Mouse (Mus musculus) fibroblast of lung, adult 2 months (primary cell): Measurements from ENCODE around the gene Golga7b.

ENCODE experiments used
- DNase-seq: peaks from one replicate; pipeline ENCODE4 v3.0.0-alpha.2; 2011; ENCODE audit warnings: low read depth

The Golga7b gene

GRCm38 (mm10) chr19:42247519-42247918, at the start of gene Golga7b:
Gene Golga7b, plus strand, starts transcription at chr19:42247574.
- no peak for DNase-seq

DNA sequence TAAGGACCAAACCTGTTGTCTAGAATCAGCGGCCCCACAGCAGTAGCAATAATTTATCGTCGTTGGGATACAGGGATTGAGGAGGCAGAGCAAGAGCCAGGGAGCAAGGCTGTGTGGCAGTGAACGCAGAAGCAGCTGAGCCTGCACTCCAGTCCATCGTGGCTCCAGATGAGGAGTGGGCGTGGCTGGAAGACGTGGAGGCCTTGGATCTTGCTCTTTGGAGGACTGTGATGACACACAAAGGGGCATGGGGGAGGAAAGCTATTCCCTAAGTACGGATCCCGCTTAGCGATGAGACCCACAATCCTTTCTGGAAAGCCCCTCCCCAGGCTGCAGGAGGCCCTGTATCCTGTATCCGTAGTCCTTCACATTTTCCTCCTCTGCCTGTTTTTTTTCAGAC, 49.3 kb upstream of the Golga7b start:
- DNase-seq: no peak

DNA sequence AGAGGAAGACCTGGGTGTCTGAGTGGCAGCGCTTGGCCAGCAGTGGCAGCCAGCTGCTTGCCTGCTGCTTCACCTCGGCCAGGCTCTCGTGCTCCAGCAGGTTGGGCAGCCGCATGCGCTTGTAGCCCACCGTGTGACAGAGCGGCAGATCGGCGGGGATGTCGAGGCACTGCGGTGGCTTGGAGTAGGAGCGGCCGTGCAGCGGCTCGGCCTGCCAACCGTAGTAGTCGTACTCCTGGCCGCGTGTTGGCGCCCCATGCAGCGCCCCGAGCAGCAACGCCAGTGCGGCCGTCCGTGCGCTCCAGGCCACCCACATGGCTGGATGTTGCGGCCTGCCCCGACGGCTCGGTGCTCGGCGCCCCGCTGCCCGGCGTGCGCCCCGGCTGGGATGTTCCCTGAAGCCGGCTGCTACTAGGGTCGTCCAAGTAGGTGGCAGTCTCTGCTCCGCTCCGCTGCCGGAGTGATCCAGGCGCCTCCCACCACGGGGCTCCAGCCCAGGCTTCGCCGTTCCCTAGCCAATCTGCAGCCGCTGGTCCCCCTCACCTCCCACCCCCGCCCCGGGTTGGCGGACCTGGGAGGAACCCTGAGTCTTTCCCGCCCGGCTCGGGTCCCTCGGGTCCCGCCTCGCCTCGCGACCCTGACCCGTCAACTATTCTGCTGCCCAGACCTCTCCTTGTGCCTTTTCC, 45.5 kb upstream of the Golga7b start, which contains the start of gene Sfrp5:
Gene Sfrp5, minus strand, starts transcription at position 557 of the 686 bp plus-strand sequence.
- no peak for DNase-seq

- no peak for DNase-seq
Observed at GRCm38 (mm10) chr19:42202467-42202866, 44.9 kb upstream of the Golga7b start.

DNA sequence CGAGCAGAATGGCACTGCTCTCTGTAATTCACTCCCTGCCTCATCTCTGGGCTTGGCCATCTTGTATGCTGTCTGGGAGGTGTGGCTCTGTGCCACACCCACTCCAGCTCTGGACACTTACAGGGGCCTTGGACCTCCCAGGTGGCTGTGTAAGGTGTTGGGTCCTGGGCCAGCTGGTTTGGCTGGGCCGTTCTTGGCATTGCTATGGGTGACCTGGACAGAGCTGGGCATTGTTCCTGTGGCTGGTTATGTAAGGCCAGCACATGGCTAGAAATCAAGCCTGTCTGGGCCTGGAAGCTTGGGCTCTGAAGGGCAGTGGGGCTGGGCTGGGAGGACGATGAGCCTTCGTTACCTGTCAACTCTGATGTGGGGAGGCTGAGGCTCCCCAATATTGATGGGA, 43.1 kb upstream of the Golga7b start:
- DNase-seq: peak; percentile 46

- DNase-seq: no peak
Observed at GRCm38 (mm10) chr19:42205201-42205600, 42.2 kb upstream of the Golga7b start.

DNA sequence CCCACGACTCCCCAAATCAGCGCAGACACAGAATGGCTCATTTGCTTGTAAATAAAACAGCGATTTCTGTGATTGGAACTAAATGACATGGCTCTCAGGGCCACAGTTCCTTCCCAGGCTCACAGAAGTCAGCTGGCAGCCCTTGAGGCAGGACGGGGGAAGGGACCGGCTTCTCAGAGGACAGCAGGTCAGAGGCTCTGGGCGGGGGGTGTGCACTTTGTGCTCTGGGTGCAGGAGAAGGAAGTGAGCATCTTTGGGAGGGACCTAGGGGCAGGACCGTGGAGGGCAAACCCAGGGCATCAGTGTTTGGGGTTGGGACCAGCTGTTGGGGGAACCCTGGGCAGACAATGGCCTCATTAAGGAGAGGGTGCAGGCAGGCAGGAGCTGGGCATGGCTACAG, 37.9 kb upstream of the Golga7b start:
- no peak for DNase-seq

GRCm38 (mm10) chr19:42209976-42210375, 37.4 kb upstream of the Golga7b start:
- DNase-seq: no peak

- DNase-seq: no peak
Observed at GRCm38 (mm10) chr19:42211936-42212335, 35.4 kb upstream of the Golga7b start.

DNA sequence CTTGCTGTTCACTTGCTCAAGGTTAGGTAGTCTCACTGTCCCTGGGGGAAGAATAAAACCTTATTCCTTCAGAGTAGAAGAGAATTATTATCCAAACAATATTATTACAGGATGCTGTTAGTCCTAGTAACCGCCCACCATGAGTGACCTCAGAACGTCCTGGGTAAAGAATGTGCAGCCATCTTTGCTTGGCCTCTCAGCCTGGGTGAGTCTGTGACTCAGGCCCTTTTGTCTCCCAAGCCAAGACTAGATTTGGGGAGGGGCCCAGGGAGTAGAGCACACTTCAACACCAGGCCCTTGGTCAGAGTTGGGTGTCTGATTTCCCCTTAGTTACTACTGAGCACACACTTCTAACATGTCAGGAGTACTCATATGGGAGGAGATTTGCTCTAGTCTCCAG, 32.8 kb upstream of the Golga7b start:
- DNase-seq: no peak

DNA sequence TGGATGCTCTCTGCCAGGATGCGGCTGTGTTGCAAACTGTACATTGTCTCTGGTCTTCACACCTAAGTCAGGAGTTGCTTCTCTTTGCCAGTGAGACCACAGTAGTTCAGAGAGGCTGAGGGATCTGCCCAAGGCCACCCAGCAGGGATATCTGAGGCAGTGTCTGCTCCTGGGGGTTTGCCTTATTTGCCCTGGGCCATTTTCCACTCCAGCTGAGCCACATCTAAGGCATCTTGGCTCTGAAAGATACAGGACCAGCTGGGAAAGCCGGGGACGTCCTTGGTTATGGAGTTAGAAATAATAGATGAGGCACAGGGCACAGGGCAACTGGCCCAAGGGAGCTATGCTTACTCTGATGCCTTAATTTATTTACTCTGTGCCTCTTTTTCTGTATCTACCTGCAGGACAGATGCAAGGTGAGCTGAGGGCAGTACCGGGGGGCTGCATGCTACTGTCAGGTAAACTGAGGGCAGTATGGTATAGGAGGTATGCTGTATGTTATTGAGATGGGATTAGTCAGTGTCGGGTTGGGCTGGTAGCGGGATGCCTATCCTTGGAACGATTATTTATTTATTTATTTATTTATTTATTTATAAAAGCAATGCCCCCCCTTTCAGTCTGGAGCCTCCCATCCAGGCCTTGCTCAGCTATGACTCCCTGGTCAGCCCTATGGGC, 30.5 kb upstream of the Golga7b start:
- no peak for DNase-seq

DNA sequence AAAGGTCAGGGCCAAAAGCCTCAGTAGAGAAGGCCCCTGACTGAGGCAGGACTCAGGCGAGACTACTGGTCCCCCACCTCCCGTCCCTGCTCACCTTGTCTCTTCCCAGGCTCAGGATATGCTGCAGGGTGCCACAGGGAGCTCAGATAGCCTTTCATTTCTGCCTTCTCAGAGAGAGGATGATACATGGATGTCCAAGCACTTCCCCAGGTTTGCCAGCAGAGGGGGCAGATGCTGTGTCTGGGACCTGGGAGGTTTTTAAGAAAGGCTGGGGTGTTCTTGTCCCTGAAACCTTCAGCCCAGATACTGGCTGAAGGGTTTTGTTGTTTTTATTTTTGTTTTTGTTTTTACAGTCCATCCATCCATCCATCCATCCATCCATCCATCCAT, 30.0 kb upstream of the Golga7b start:
- DNase-seq: no peak

DNA sequence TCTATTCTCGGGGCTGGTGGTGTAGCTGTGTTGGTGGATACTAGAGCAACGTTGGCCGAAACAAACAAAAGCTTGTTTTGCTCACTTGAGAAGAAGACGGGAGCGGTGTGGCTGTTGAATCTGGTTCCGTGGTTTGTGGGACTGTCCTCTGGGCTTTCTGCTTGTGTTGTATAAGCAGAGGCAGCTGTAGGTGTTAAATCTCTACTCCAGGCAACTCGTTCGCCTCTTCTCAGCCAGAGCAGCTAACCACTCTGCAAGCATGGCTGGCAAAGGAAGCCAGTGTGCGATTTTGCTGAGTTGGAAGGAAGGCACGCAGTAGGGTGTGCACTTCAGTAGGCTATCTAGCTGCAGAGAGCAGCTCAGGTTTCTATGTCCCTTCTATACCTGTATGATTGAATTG, 20.9 kb upstream of the Golga7b start:
- DNase-seq: no peak

GRCm38 (mm10) chr19:42229499-42230287, 17.7 kb upstream of the Golga7b start:
- DNase-seq: no peak

GRCm38 (mm10) chr19:42230288-42230568, 17.1 kb upstream of the Golga7b start:
- DNase-seq: no peak

DNA sequence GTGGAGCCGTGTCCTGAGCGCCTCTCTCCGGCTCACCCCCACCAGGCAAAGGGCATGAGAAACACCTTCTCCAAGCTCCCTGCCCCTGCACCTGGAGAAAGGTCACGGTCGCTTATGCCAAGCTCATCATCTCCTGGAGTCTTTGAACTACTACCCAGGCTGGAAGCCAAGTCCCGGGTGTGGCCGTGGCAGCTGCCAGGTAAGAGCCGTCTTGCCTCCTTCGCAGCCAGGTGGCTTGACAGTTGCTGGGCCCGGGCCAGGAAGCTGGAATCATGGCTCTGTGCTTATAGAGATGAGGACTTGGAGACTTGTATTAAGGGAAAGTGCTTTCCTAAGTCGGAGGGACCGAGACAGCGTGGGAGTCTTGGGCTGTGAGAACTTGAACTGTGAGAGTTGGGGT, 16.4 kb upstream of the Golga7b start:
- DNase-seq: no peak

DNA sequence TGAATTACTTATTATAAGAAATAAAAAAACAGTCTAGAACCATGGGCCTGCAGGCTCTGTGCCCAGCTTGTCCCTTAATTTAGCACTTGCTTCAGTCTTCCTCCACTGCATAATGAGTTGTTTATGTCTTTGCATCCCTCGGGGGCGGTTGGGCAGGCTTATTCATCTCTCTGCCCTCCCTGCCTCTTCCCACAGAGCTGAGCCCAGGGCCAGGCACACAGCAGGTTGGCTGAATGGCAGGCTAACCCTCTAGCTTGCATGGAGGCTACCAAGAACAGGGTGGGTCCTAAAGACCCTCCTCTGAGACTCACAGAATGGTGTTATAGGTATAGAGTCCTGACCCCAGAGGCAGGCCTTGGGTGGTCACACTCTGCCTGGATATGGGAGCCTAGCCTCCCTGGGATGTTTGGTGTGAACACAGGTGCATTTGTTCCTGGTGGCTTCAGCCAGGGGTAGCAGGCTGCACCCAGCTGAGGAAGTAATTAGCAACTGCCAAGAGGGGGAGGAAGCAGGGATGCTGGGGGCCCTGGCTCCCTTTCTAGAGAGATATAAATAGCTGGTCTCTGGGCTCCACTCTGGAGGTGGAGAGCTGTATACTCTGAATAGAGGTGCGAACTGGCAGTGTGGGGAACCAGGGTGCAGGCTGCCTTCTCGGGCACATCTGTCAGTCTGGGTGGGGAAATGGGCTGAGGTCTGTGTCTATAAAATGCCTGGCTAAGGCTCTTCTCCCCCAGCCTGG, 9.6 kb upstream of the Golga7b start:
- DNase-seq: no peak

DNA sequence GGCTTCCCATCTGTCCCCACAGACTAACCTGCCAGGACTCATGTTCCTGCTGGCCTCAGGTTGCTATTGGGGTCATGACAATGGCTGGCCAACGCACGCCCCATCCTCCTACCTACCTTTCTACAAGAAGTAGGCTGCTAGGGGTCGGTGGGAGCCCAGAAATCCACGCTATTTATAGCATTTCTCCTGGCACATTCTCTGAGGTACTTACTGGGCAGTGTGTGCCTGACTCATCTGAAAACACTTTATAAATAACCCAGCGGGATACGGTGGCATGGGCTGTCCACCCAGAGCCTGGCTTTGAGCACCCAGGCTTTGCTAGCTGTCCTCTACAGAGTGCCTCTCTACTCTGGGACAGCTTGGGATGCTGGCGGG, 9.0 kb upstream of the Golga7b start:
- no peak for DNase-seq

DNA sequence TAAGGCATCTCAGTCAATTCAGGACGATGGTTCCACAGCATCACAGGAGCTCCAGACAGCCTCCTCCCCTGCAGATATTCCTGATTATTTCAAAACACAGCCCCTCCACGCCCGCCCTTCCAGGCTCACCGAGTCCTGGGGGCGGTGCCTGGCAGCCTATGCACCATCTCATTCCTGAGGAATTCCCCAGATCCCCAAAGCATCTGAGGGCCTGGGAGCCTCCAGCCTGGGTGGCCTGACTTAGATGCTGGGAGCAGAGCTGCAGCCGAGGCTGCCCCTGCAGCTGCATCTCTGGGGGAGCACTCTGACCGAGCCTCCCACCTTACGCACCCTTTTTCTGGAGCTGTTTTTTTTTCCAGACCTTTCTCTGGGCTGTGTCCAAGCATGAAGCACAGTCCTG, 6.5 kb upstream of the Golga7b start:
- no peak for DNase-seq

- DNase-seq: no peak
Observed at GRCm38 (mm10) chr19:42243401-42243800, 4.0 kb upstream of the Golga7b start.

- DNase-seq: no peak
Observed at GRCm38 (mm10) chr19:42246626-42247025, 748 bp upstream of the Golga7b start.
